Mouse (Mus musculus): ENCODE results near the gene 5430403G16Rik. TPM values are rescaled to one million over a fixed set of nuclear protein-coding genes. Genes with fewer than 3 reads are reported as not detected.
"Not testable (repeated sequence)": the region's sequence is repeated elsewhere in the genome, so short reads cannot be mapped to it uniquely, and the experiment has no call there.

The 5430403G16Rik gene
- 1.7 and 2.0 TPM in 2 replicates for polyA plus RNA-seq (2015; fragmentation: Nextera tagmentation; extraction: Ambion mirVana)

GRCm38 (mm10) chr5:109690537-109691201 lies at the start of gene 5430403G16Rik:
Gene 5430403G16Rik, minus strand, starts transcription at chr5:109691041.
- not testable (repeated sequence) for H3K27me3 ChIP-seq (replicated peaks); H3K4me1 ChIP-seq; H3K36me3 ChIP-seq (replicated peaks); H3K9me3 ChIP-seq
- Histone ChIP-seq H3K27ac (peak within 1 kb of the TSS; percentile 67), H3K9ac (peak within 1 kb of the TSS; percentile 51), H3K4me3 (peak within 1 kb of the TSS; percentile 52), H3K4me2 (peak within 1 kb of the TSS; percentile 80)
- WGBS, result under 1% methylated on average over 26 of the region's 26 CpGs
- ATAC-seq (replicated peaks), result peak; percentile 98

DNA sequence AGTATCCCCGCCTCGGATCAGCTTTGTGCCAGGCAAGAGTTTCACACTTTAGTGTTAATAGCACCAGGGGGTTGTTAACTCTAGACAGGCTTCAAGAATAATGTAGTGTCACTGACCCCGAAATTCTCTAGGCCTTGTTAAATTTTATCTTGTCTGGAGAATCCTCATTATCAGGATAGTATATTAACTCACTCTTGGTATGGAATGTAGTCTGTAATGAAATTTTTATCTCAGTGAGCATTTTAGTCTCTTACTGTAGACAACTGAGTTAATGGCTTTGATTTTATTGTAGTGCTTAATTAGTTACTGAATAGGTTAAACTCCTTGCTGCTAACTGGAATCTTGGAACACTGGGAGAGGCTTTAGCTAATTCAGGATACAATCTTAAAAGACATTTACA lies 26.5 kb upstream of the 5430403G16Rik start:
- not testable (repeated sequence) for H3K4me1 ChIP-seq; H3K9me3 ChIP-seq; ATAC-seq (replicated peaks); H3K4me3 ChIP-seq; H3K27ac ChIP-seq; H3K4me2 ChIP-seq; H3K36me3 ChIP-seq (replicated peaks); H3K27me3 ChIP-seq (replicated peaks); H3K9ac ChIP-seq
- 84% methylated on average over 3 of the region's 3 CpGs for WGBS

DNA sequence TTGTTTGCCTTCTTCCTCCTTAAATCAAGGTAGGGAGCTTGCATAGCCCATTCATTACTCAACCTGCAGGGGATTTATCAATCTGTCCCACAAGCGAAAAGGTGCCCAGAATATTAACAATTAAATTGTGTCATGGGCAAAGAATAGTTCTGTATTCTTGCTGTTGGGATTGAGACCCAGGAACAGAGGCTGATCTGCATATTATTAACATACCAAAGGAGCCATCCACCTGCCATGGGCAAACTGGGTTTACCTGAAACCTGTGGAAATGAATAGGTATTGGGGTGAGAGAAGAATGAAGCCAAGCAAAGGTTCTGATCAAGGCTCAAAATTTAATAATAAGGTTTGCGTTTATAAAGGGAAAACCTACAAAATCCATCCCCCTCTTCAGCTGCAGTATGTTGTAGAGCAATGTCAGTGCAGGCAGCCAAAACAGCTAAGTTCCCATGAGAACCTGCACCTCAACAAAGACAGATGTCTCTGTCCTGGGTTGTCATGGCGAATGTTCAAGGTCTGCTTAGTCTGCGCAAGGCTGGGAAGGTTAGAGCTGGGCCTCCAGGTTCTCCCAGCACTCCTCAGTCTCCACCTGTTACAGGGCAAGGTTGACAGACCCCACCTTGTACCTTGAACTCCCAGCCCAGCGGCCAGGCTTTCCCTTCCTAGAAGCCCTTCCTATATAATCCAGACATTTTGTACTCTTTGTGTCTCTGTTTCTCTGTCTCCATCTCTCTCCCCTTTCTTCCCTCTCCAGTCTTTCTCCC lies 544 bp upstream of the 5430403G16Rik start:
- H3K36me3 ChIP-seq (replicated peaks); H3K9me3 ChIP-seq; H3K27me3 ChIP-seq (replicated peaks); H3K4me1 ChIP-seq: not testable (repeated sequence)
- whole genome bisulfite sequencing, result 52% methylated on average over 5 of the region's 5 CpGs
- Histone ChIP-seq H3K4me2 (peak overlapping the region; percentile 80), H3K27ac (peak overlapping the region; percentile 67), H3K4me3 (peak overlapping the region; percentile 52), H3K9ac (peak overlapping the region; percentile 51; the same call in 1 of the 2 replicates)
- ATAC-seq (replicated peaks), result peak; percentile 57

DNA sequence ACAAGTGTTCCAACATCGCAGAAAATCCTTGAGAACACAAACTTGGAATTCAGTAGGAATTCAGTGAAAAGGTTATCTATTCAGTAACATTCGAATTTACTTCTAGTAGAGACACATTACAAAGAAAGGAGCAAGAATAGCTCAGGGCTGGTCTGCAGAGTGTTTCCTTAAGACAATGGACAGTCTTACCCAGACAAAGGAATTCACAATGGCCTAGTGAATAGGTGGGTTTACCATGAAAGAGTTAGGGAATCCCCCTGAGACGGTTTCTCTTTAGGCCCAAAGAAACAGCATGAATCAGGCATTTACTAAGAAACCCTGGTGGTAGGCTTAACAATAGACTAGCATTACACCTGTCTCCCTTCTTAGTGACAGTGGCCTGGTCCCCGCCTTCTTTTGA lies 7.9 kb downstream of the 5430403G16Rik start:
- H3K36me3 ChIP-seq (replicated peaks), result no peaks in the 10 kb centered on the region
- no peaks in the 10 kb centered on the region for H3K27me3 ChIP-seq (replicated peaks)
- H3K4me3 ChIP-seq, result no peak overlapping the region
- ATAC-seq (replicated peaks), result no peak
- H3K4me1 ChIP-seq, result no peaks in the 10 kb centered on the region
- WGBS, result 77% methylated on average over 4 of the region's 4 CpGs
- no peak overlapping the region for H3K4me2 ChIP-seq
- H3K9me3 ChIP-seq, result peaks cover 15% of the 10 kb centered on the region
- no peak overlapping the region for H3K9ac ChIP-seq
- no peak overlapping the region for H3K27ac ChIP-seq

Other genes starting within 250 kb of the 5430403G16Rik start
- gene Crlf2, start 132.0 kb downstream of the 5430403G16Rik start, polyA plus RNA-seq (2015; fragmentation: Nextera tagmentation; extraction: Ambion mirVana), result 16.2 and 16.6 TPM in 2 replicates
- 3.4 and 4.3 TPM in 2 replicates for gene 4930522L14Rik, start 60.8 kb upstream of the 5430403G16Rik start, polyA plus RNA-seq (2015; fragmentation: Nextera tagmentation; extraction: Ambion mirVana)
- gene Gm15446, start 232.4 kb upstream of the 5430403G16Rik start, polyA plus RNA-seq (2015; fragmentation: Nextera tagmentation; extraction: Ambion mirVana), result 0.39 and 0.46 TPM in 2 replicates